Mouse (Mus musculus) megakaryocyte progenitor cell, adult 5-6 weeks (primary cell): Measurements from ENCODE around the gene Hipk2. TPM values are rescaled to one million over a fixed set of nuclear protein-coding genes. Genes with fewer than 3 reads are reported as not detected.

ENCODE experiments used
- ATAC-seq: replicated peaks from 2 replicates; pipeline ENCODE4 v1.8.0; 2016; ENCODE audit warnings: mild to moderate bottlenecking, moderate TSS enrichment, inconsistent platforms; ENCODE audit not compliant: poor library complexity
- total RNA-seq, 2 experiments: library from RNA; stranded (forward) in 1 of 2; stranded (reverse) in 1 of 2; fragments of 157-497, 149-512 nt in 1 of 2; fragments of 200-1000 nt in 1 of 2; gene quantifications; 2 replicates each; pipeline versions ENCODE4 v1.2.3 to v1.2.4; 2015 to 2017

The Hipk2 gene
- total RNA-seq, 2 experiments from 2014 or later = 12.6 to 60.1 TPM

DNA sequence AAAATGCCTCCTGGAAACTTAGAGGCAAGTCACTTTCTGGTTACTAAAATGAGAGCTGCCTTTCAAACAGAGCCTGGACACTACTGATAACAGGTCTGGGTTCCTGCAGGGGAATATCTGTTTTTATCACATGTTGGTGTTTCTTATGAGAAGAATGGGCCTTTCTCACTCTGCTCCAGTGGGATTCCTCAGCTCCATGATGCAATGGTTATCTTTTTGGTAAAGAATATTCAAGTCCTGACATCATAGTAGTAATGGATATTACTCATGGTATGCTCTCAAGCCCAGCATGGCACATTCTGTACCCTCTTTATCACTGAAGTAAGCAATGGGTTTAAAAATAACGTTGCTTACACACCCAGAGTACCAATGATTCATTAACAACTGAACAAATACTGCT is 40.7 kb downstream of the Hipk2 start:
- peak; percentile 94 for ATAC-seq

DNA sequence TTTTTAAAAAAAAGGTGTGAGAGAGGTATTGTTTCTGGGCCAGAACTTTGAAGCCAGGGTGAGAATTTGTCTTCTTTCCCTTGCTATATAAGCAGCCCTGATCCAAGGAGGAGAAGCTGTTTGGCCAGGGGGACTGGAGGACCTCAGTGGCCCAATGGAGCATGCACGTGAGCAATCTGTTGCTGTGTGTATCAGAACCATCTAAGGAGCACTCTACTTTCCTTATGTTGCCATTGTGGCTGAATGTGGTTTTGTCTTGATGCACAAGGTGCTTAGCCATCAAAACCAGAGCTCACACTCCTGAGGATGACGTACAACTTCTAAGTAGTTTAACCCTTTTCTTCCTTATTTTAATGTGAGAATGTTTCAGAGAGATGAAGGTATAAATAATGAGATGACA is 41.2 kb downstream of the Hipk2 start:
- peak; percentile 34 for ATAC-seq

DNA sequence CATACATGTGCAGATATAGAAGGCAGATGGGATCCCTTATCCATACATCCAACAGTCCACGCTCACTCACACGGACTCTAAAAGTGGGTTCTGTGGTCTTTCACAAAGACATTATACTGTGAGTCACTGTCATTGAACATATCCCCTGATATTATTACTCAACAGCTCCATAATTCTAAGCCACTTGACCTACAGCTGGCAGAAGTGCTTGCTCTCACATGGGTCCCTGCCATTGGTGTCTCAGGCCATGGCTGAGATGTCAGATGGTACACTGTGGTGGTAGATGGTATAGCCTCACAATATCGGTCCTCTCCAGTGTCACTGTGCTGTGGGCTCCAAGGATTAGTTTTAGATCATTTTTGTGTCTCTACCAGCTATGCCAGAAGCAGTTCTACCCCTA is 42.2 kb downstream of the Hipk2 start:
- no peak for ATAC-seq

DNA sequence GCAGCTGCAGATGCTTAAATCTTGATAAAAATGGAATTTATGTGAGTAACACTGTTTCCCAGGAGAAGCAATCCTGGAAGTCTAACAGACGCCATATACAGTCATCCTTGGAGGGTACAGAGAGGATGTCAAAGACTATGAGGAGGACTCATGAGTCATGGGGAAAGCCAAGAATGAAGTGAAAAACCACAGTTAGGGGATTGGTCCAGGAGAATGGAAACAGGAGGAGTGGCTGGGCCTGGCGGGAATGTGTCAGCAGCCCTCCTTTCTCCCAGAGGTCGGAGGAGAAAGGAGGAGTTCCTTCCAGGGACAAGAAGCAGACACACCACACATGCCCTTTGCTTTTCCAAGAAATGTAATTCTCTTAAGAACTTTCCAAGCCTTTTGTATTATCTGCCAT is 46.5 kb downstream of the Hipk2 start:
- no peak for ATAC-seq

DNA sequence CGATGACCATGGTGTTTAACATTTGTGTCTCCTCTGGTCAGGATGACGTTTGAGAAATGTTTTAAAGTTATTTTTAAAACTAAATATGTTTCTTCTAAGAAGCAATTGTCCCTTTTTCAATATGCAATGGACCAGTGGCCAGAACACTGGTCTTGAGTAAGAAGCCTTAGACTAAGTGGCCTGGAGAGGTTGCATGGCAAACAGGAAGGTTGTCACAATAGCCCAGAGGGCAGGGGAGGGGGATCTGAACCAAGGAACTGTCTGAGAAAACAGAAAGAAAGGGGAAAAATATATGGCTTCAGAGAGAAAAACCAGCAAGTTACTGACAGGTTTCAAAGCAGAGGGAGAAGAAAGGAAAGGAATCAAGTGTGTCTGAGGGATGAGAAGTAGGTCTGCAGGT is 47.8 kb downstream of the Hipk2 start:
- 0 out of 2 replicates have a peak, but pooled peaks have one; percentile 41 for ATAC-seq

DNA sequence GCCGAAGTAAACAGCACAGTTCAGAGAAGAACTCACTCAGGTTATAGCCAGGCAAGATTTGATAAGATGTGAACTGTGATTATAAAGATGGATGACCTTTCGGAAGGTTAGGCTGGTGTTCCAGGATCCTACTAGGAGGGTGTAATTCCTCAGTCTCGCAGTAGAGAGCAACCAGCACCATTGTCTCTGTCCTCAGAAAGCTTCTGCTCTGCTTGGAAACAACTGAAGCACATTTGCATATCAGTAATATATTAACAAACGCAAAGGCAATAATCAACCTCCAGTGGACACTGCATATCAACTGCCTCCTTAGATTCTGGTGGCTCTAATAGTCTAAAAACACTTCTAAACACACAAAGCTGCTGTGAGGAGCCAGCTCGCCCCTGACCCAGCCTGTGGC is 48.5 kb downstream of the Hipk2 start:
- no peak; the same call in 1 of the 2 replicates for ATAC-seq

DNA sequence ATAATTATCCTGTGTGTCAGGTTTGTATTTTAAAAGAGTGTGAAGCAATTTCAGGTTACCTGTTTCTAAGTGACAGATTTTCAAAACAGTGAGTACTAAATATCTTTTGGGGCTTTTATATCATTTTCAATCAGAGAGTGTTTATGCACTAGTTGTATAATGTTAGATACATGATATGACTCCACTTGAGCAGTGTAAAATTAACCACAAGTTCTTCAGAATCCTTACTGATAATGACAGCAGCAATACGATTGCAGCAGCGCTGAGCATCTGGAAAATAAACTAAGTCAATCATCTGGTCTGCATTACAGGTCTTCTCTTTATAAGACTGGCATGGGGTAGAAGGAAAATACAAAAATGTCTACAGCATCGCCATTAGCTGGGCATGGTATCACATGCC is 49.1 kb downstream of the Hipk2 start:
- peak; percentile 20; the same call in 1 of the 2 replicates for ATAC-seq

DNA sequence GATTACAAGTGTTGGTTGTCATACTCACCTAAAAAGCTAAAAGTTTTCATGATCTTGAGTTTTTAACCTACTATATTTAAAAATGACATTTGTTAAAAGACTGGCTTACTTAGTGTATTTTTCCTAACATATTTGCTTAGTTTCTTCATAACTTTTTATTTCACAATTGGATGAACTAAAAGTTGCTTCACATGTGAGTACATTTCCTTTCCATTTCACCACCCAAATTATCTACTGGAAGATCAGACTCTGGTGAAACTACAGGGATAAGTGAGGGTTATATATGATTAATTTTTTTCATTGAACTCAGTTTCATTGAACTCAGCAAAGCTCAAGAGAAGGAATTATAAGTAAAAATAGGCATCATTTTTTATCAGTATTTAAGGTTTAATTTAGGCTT is 50.1 kb downstream of the Hipk2 start:
- ATAC-seq = no peak

DNA sequence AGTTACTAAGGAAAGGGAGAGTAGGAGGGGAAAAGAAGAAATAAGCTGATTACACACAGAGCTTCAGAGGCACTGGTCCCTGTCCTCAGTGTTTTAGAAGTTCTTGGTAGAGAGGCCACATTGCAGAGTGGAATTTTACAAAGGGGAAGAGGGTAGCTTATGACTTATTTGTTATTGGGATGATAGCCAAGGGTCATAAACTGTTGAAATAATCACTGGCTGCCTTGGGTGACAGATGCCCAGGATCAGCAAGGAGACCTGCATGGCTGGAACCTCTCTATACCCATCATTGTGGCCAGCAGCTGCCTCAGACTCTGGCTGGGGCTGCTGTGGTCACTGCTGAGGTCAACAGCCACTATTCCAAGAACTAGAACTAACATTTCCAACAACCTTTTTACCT is 52.1 kb downstream of the Hipk2 start:
- ATAC-seq = no peak; the same call in 1 of the 2 replicates

DNA sequence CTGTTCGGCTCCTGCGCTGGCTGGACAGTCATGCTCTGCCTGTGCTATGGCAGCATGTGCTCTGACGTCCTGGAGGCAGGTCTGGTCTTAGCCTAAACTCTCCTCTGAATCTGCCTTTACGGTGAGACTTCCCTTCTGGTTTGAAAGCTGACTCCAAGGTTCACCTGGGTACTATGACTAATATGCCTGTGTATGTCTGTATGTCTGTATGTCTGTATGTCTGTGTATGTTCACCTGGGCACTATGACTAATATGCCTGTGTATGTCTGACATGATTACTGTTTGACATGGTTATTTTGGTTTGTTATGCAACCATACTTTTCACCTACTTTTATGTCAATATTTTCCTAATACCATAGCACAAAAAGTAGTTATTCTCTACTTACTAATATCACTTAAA is 52.8 kb downstream of the Hipk2 start:
- ATAC-seq = no peak

DNA sequence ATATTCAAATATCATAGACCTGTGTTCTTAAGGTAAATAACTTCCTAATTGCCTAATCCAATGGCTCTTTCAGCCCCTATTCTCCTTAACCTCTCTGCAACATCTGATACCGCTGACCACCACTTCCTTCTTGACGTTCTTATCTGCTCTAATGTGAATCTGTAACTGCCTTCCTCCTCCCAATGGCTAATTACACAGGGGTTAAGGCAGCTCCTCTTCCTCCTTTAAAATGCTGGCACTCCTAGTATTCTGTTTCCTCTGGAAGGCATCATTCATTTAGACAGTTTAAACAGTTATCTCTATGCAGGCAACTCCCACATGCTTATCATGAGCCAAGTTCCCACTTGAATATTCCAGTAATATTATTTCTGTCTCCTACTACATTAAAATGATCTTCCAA is 54.3 kb downstream of the Hipk2 start:
- ATAC-seq = peak; percentile 59

DNA sequence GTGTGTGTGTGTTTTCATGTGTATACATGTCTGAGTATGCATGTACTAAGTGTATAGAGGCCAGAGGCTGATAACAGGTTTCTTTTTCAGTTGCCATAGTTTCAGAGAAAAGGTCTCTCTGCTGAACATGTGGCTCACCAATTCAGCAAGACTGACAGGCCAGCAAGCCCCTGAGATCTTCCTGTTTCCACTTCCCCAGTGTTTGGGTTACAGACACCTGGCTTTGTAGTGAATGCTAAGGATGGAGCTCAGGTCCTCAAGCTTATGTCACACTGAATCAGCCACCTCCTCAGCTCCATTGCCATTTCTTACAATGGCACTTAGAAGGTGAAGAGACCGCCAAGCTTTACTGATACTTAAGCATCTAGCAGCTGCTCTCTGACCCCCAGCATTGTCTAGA is 55.1 kb downstream of the Hipk2 start:
- no peak for ATAC-seq

DNA sequence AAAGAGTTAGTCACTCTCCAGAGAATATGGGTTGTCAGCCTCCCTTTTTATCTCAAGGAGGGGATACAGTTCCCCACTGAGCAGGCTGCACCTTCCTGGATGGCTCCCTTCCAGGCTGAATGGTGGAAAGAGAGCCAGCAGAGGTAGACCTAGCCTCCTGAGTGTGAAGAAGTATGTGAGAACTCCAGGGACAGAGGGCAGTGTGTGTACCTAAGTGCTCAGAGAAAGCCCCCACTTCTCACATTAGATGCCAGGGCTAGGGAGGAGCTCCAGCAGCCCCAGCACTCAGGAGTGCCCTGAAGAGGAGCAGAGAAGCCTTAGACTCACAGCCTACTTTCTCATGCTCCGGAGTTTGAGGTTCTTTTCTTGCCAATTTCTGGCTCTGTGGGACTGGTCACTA is 59.7 kb downstream of the Hipk2 start:
- ATAC-seq = no peak

DNA sequence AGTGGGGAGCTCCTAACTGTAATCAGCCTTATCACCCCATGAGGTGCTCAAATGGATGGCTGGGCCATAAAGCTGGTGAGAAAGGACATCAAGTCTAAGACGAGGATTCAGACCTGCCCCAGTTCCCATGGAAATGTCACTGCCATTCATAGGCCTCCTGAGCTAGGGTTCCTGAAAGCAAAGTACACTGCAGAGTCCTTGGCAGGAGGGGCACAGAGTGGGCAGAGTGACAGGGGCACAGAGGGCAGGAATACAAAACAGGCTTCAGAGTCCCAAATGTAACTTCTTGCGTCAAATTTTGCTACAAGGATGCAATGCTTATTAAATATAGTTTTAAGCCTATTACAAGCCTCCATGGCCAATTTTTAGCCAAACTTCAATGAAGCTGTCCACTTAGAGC is 60.4 kb downstream of the Hipk2 start:
- ATAC-seq = no peak

DNA sequence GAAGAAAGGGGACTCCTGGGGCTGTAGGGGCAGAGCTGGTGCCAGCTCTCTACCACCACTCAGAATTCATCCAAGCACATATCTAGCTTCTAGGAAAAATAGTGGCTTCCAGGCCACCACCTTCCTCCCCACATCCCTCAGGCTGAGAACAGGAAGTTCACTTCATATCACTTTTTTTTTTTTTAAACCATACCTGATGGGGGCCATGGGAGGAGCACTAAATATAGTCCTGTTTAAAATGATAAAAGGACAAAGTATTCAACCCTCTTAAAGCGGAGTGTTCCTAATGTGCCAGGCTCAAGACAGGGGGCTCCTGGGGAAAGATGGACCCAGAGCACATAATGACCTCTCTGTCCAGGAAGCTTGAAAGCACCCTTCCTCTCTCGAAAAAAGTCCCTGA is 61.3 kb downstream of the Hipk2 start:
- ATAC-seq = no peak

DNA sequence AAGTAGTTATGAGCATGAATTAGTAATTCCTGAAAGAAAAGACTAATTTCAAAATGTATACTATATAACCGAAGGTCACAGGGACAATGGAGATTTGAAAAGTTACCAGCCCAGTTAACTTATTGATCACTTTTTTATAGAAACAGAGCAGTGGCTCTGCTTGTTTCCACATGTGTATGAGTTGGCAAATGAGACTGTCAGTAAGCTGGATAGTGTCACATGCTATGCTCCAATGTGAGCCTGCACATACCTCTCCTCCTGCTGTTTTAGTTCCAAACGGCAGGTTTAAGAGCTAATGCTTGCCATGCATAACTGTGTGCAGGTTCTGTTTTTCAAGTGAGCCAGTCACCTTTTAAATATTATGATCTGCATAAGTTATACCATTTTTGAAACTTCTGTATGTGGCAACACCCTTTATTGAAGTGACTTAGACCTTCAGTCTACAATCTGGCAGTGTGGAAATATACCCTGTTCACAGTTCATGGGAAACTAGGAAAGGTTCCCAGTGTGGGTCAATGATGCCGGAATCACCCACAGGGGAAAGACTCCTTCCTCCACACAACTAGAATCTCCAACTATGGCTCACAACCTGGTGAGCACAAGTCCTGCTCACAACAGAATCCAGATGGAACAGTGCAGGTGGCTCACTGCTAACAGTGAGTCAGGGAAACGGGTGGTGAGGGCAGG is 64.4 kb downstream of the Hipk2 start:
- no peak for ATAC-seq

DNA sequence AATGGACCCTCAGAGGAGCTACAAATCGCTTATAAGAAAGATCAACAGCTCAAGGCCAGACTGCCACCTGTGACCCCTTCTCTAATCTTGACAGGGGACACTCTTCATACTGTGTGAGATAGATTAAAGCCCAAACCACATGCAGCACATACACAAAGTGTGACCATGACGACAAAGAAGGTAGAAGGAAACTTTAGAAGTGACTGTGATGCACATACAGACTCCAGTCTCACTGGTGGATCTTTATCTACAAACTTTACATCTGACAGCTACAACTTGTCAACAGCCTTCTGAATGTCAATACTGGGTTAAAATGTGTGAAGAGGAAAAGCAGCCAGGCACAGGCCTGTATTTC is 65.9 kb downstream of the Hipk2 start:
- peak; percentile 65 for ATAC-seq

DNA sequence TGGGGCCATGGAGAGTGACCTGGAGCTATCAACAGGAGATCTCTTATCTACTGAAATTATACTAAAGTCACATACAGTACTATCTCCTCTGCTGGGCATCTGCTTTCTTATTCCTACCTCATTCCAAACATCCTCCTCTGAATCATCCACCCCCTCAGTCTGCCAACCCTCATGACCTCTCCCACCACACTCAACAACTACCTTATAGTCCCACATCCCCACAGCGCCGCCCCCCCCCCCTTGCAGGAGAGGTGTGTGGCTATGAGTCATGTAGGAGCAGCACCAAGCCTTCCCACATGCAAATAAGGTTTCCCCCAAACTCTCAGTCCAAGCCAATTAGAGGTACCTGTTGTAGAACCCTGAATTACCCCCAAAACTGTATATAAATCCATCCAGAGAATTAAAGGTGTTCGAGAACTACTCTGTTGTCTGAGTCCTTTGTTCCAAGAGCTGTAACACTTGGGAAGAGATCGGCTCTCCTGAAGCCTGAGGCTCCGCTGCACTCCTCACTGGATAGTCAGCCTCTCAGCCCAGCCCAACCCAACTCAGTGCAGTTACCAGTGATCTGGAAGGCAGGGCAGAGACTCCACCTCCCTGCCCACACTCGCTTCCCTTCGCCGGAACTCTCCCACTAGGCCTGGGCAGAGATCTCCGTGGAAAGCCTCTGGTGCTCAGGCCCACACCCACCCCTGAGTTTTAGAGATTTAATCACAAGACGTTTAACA is 66.4 kb downstream of the Hipk2 start:
- peak; percentile 69 for ATAC-seq

DNA sequence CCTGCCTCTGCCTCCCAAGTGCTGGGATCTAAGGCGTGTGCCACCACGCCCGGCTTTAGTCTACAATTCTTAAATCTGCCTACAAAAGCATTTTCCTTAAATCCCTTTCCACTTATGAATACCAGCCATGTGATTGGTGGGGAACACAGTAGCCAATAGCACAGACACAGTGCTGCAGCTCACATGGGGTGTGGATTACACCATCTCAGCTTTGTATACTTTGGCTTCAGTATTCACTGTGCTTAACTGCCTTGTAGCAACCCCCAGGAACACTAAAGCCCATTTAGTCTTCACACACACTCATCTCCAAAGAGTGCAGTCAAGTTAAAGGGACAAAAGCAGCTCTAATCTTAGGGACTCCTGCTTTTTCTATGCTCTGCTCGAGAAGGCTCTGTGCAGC is 67.6 kb downstream of the Hipk2 start:
- ATAC-seq = no peak

DNA sequence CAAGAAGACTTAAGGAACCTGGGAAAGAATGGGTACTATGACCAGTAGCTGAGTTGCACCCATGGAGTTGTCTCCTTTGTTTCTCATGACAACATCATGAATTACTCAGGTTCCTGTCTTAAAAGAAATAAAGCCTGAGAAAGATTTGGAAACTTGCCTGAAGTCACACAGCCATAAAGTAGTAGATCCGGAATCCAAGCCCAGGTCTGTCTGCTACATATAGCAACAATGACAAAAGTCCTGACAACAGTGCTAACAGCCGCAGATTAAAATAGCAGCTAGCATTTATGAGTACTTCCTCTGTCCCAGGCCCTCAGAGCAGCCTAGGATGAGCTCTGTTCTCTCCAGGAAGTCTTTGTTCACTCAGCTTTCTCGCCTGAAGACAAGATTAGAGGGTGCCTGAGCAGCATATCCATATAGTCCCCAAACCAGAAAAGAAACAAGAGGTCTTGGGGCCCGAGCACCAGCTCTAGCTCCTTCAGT is 69.0 kb downstream of the Hipk2 start:
- no peak for ATAC-seq

DNA sequence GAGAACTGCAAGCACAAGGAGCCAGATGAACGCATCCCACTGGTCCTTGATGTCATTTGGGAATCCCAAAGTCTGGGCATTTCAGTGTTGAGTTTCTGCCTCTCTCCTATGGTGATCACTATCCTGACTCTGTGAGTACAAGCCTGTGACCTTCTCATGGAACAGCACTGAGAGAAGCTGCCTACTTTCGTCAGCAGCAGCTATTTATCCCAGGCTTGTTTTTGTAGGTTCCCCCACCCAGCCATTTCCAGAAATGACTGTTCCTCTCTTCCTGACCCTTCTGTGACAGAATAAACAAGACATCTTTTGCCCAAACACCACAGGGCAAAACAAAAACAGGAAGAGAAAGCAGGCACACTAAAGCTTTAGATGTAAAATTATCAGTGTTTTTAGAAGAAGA is 70.4 kb downstream of the Hipk2 start:
- no peak for ATAC-seq

DNA sequence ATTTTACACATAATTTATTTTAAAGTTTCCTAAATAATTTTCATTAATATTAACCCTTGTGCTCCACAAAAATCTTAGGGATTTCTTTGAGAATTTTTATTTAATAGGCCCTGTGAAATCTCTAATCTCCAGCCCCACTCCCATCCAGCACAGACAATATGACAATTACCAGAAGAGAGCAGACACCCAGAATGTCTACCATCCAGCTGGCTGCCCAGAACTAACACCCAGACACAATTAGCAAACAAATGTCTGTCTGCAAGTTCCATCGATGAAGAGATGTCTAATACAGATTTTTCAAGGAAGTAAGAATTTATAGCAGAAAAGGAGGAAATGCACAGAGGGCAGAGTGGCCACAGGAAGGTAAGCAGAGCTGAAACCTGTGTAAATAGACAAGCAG is 74.7 kb downstream of the Hipk2 start:
- ATAC-seq = no peak

DNA sequence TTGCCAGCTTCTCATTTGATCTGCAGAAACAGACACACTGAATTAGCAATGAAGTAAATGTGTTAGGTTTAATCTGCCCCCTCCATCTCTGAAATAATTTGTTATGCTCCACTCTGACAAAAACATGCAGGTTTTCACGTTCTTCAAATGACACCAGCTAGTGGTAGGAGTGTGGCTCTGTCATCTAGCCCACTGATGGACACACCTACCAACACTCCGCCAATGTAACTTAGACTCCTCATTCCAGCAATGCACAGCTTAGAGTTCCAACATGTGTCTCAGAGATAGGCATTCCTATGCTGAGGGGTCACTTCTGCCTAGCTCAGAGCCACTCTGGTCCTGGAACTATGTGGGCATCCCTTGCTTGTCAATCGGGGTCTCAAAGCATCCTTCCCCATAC is 78.4 kb downstream of the Hipk2 start:
- no peak for ATAC-seq
